Mouse (Mus musculus): ENCODE data around the gene Defa36.
"Not testable (repeated sequence)": the region's sequence is repeated elsewhere in the genome, so short reads cannot be mapped to it uniquely, and the experiment has no call there.

Defa36 gene

DNA sequence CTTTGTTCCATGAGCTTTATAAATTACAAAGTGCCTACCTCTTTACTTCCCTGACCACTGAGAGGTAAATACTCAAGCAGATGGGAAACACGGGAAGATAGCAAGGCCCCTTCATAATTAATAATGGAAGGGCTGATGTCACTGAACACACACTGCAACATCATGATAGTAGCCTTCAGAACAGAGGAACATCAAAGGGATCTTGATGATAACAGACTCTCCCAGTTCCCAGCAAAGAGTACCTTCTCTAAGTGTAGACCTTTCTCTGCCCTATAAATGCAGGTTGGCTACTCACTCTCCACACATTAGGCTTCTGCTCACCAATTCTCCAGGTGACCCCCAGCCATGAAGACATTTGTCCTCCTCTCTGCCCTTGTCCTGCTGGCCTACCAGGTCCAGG is at the start of gene Defa36:
Defa36 (plus strand) TSS at position 301 of the 400 bp plus-strand sequence.
- TF ChIP-seq GATA4 (IDR thresholded peaks at IDR 0.05; ENCODE audit: insufficient replicate concordance, low read length): not testable (repeated sequence)

DNA sequence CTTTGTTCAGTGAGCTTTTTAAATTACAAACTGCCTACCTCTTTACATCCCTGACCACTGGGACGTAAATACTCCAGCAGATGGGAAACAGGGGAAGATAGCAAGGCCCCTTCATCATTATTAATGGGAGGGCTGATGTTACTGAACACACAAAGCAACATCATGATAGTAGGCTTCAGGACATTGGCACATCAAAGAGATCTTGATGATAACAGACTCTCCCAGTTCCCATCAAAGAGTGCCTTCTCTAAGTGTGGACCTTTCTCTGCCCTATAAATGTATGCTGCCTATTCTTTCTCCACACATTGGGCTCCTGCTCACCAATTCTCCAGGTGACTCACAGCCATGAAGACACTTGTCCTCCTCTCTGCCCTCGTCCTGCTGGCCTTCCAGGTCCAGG is 49.0 kb upstream of the Defa36 start, which contains the start of gene Defa2:
Defa2 (plus strand) TSS at position 301 of the 400 bp plus-strand sequence.
- not testable (repeated sequence) for TF ChIP-seq GATA4 (IDR thresholded peaks at IDR 0.05; ENCODE audit: insufficient replicate concordance, low read length)

DNA sequence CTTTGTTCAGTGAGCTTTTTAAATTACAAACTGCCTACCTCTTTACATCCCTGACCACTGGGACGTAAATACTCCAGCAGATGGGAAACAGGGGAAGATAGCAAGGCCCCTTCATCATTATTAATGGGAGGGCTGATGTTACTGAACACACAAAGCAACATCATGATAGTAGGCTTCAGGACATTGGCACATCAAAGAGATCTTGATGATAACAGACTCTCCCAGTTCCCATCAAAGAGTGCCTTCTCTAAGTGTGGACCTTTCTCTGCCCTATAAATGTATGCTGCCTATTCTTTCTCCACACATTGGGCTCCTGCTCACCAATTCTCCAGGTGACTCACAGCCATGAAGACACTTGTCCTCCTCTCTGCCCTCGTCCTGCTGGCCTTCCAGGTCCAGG is 35.7 kb upstream of the Defa36 start, which contains the start of gene Defa33:
Defa33 (plus strand) TSS at position 301 of the 400 bp plus-strand sequence.
- not testable (repeated sequence) for TF ChIP-seq GATA4 (IDR thresholded peaks at IDR 0.05; ENCODE audit: insufficient replicate concordance, low read length)

DNA sequence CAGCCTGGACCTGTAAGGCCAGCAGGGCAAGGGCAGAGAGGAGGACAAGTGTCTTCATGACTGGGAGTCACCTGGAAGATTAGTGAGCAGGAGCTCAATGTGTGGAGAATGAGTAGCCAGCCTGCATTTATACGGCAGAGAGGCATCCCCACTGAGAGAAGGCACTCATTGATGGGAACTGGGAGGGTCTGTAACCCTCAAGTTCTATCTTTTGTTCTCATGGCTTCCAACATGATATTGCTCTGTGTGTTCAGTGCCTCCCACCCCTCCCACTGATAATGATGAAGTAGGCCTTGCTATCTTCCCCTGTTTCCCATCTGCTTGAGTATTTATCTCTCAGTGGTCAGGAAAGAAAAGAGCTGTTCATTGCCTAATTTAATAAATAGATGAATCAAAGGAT is 29.2 kb downstream of the Defa36 start, which contains the start of gene Gm7849:
Gm7849 (minus strand) TSS at position 101 of the 400 bp plus-strand sequence.
- not testable (repeated sequence) for TF ChIP-seq GATA4 (IDR thresholded peaks at IDR 0.05; ENCODE audit: insufficient replicate concordance, low read length)

Measured in liver, adult (tissue).